Comparison of ENCODE assay signal across 12 mouse cellular contexts in the genomic region with DNA sequence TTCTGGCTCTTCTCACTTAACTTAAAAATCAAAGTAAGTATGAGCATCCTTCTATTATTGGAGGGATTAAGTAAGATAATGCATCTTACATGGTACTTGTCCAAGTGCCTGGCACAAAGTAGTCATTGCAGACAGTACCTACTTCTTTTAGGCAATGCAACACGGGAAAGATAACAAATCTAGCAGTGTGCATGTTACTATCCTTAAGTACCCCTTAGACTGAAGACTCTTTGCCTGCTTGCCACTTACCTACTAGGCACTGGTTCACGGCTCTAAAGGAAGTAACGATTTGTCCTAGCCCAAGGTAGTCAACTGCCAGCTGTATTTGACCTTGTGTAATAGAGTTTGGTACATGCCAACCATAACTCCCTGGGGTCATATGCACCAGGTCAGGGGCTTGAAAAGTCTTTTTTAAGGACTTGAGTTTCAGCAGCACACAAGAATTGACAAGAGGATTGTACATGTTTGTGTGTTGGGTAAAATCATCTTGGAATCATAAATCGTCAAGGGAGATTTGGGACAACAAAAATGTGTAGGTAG.
"Had no signal": no experiment of that assay in that cellular context is flagged by ENCODE, and none has a peak within 500 bp of the region (broad histone marks: within the 10 kb centered on the region; RNA-seq: fewer than 3 reads in every experiment).

No protein-coding gene starts in this region.

- DNase-seq: left cerebral cortex, postnatal 4 days; liver; liver, embryonic 13.5 days; liver, postnatal 0 days; lung, adult 18-20 months; lung, adult 2 months; lung, embryonic 14.5 days; lung, postnatal 10 days; lung, postnatal 14 days; lung, postnatal 36 days; lung, postnatal 4 days; midbrain, embryonic 14.5 days had no signal
